Mouse (Mus musculus): ENCODE measurements around the gene Cdhr1.

DNA sequence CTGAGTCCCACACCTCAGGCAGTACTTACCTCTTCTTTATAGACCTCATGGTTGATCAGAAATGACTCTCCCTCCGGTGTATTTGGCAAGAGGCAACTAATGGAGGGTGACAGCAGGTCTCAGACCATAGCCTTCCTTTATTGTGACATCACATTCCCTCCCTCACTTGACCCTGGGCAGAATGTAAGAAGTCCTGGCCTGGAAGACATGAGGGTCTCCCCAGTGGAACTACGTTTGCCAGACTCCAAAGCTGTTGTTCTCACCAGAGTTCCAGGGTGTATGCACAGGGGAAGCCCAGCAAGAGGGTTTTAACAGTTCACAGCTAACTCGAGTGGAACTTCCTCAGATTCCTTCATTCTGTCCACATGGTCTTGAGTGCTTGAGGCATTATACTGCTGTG, 15.8 kb upstream of the Cdhr1 start, which contains the start of gene 2610528A11Rik:
- no peak for TF ChIP-seq CTCF (IDR thresholded peaks at IDR 0.05; ENCODE audit: low read depth, low read length)
- TF ChIP-seq GATA1 (IDR thresholded peaks at IDR 0.05; ENCODE audit: borderline replicate concordance, low read length) = no peak
- TF ChIP-seq POLR2AphosphoS5 (IDR thresholded peaks at IDR 0.05; ENCODE audit: insufficient replicate concordance, low read depth, low read length) = no peak
- TF ChIP-seq GATA2 (IDR thresholded peaks at IDR 0.05; ENCODE audit: borderline replicate concordance, low read depth, low read length) = no peak
- TF ChIP-seq TAL1 (conservative IDR thresholded peaks at IDR 0.05; ENCODE audit: low read depth, low read length) = no peak

All from G1E (cell line).